Mouse (Mus musculus): ENCODE measurements around the gene Gria2. TPM values are rescaled to one million over a fixed set of nuclear protein-coding genes. Genes with fewer than 3 reads are reported as not detected.

The Gria2 gene
- total RNA-seq, 1 experiment from 2014 or later = not detected

Other genes with a start within 250 kb of the Gria2 start
- not detected in 2 replicates for gene Glrb, start 110.8 kb upstream of the Gria2 start, total RNA-seq (2017)
- not detected in 2 replicates for gene Pdgfc, start 233.6 kb upstream of the Gria2 start, total RNA-seq (2017)